ENCODE assay signal across 24 mouse cellular contexts in genomic region chr13:15366437-15366836, GRCm38 (mm10).
DNase-seq lines count a peak whose midpoint lies in the region; ATAC-seq and TF ChIP-seq lines count a peak whose summit lies in the region.
"Had no signal": no experiment of that assay in that cellular context is flagged by ENCODE, and none has a peak within 500 bp of the region (broad histone marks: within the 10 kb centered on the region; RNA-seq: fewer than 3 reads in every experiment).

No protein-coding gene starts in this region.

- WGBS in forebrain, embryonic 11.5 days, result 97% methylated on average over 2 of the region's 2 CpGs

- TF ChIP-seq POLR2A in CH12.LX (IDR thresholded peaks at IDR 0.05; ENCODE audit: low read depth, low read length), result no peak

- no peaks in the 10 kb centered on the region for H3K9me3 ChIP-seq in CH12.LX (replicated peaks; ENCODE audit: low read length)
- H3K9me3 ChIP-seq in forebrain, embryonic 11.5 days (ENCODE audit: control insufficient read depth, low read length), result no peaks in the 10 kb centered on the region
- H3K9me3 ChIP-seq: embryonic facial prominence, embryonic 13.5 days; embryonic facial prominence, embryonic 15.5 days; forebrain, embryonic 10.5 days; forebrain, embryonic 13.5 days; forebrain, embryonic 15.5 days had no signal

- H3K4me2 ChIP-seq in CH12.LX (ENCODE audit: insufficient read depth, low read depth, poor library complexity, severe bottlenecking), result no peak overlapping the region
- H3K4me2 ChIP-seq in forebrain, embryonic 11.5 days (ENCODE audit: low read depth, low read length, severe bottlenecking), result no peak overlapping the region
- H3K4me2 ChIP-seq: embryonic facial prominence, embryonic 13.5 days; embryonic facial prominence, embryonic 15.5 days; forebrain, embryonic 13.5 days; forebrain, embryonic 15.5 days had no signal

- DNase-seq in CH12.LX (ENCODE audit: extremely low read depth), result peak; percentile 9
- no peak for DNase-seq in cerebellum, postnatal 36 days
- DNase-seq in forebrain, embryonic 11.5 days (ENCODE audit: low spot score), result no peak
- DNase-seq: adrenal gland, adult 2 months; adrenal gland, postnatal 10 days; adrenal gland, postnatal 25 days; B cell, adult 2 months; cerebellum, adult 11 months; cerebellum, adult 18-20 months; cerebellum, adult 8-10 months; cerebellum, adult 9-11 months; cerebellum, postnatal 14 days; embryo, embryonic 11 days; forebrain, postnatal 0 days had no signal

- H3K4me3 ChIP-seq in CH12.LX (replicated peaks in 1 of 3; ENCODE audit: low read depth in 2 of 3, low read length in 2 of 3, poor library complexity in 1 of 3), result no peak overlapping the region
- no peak overlapping the region for H3K4me3 ChIP-seq in forebrain, embryonic 11.5 days (ENCODE audit: low read depth, low read length)
- H3K4me3 ChIP-seq: embryonic facial prominence, embryonic 13.5 days; embryonic facial prominence, embryonic 15.5 days; erythroblast, embryonic 14.5 days; forebrain, embryonic 10.5 days; forebrain, embryonic 13.5 days; forebrain, embryonic 15.5 days had no signal

- H3K79me2 ChIP-seq in CH12.LX (replicated peaks; ENCODE audit: control insufficient read depth, extremely low read depth, insufficient read depth, poor library complexity, severe bottlenecking), result no peaks in the 10 kb centered on the region

- H3K27me3 ChIP-seq in CH12.LX (replicated peaks), result no peaks in the 10 kb centered on the region
- H3K27me3 ChIP-seq in forebrain, embryonic 11.5 days (ENCODE audit: control insufficient read depth, insufficient read depth, low read length), result no peaks in the 10 kb centered on the region
- H3K27me3 ChIP-seq: embryonic facial prominence, embryonic 13.5 days; embryonic facial prominence, embryonic 15.5 days; forebrain, embryonic 13.5 days; forebrain, embryonic 15.5 days had no signal

- TF ChIP-seq CTCF in CH12.LX (conservative IDR thresholded peaks at IDR 0.05 in 1 of 2, IDR thresholded peaks at IDR 0.05 in 1 of 2; ENCODE audit: low read depth in 2 of 2, low read length in 2 of 2), result no peak

- H3K27ac ChIP-seq in CH12.LX (ENCODE audit: insufficient read depth, low read depth), result no peak overlapping the region
- H3K27ac ChIP-seq in forebrain, embryonic 11.5 days (ENCODE audit: low read depth, low read length), result no peak overlapping the region
- H3K27ac ChIP-seq: embryonic facial prominence, embryonic 13.5 days; embryonic facial prominence, embryonic 15.5 days; forebrain, embryonic 10.5 days; forebrain, embryonic 13.5 days; forebrain, embryonic 15.5 days had no signal

- TF ChIP-seq RAD21 in CH12.LX (IDR thresholded peaks at IDR 0.05; ENCODE audit: low read depth, low read length), result no peak

- no peak overlapping the region for H3K9ac ChIP-seq in CH12.LX (ENCODE audit: insufficient read depth, low read depth)
- H3K9ac ChIP-seq in forebrain, embryonic 11.5 days (ENCODE audit: low read length), result no peak overlapping the region
- H3K9ac ChIP-seq: embryonic facial prominence, embryonic 13.5 days; embryonic facial prominence, embryonic 15.5 days; forebrain, embryonic 13.5 days; forebrain, embryonic 15.5 days; forebrain, postnatal 0 days had no signal

- no peak for TF ChIP-seq EP300 in CH12.LX (IDR thresholded peaks at IDR 0.05; ENCODE audit: low read length)

- no peaks in the 10 kb centered on the region for H3K36me3 ChIP-seq in CH12.LX (replicated peaks in 1 of 2; ENCODE audit: control insufficient read depth in 1 of 2, insufficient read depth in 1 of 2, low read length in 1 of 2)
- H3K36me3 ChIP-seq in forebrain, embryonic 11.5 days (ENCODE audit: control insufficient read depth, insufficient read depth, low read length), result no peaks in the 10 kb centered on the region
- H3K36me3 ChIP-seq: embryonic facial prominence, embryonic 13.5 days; embryonic facial prominence, embryonic 15.5 days; forebrain, embryonic 10.5 days; forebrain, embryonic 15.5 days had no signal

- peaks cover 0 to 8% of the 10 kb centered on the region in 2 experiments; a peak in 1 of 4 replicates for H3K4me1 ChIP-seq in CH12.LX (ENCODE audit: control insufficient read depth in 1 of 2, insufficient read depth in 2 of 2)
- no peaks in the 10 kb centered on the region for H3K4me1 ChIP-seq in forebrain, embryonic 11.5 days (replicated peaks; ENCODE audit: control insufficient read depth, insufficient read depth, low read length)
- H3K4me1 ChIP-seq: embryonic facial prominence, embryonic 13.5 days; embryonic facial prominence, embryonic 15.5 days; forebrain, embryonic 10.5 days; forebrain, embryonic 13.5 days; forebrain, embryonic 15.5 days had no signal

- dilution Hi-C loops in CH12.LX (cut with MboI; ENCODE audit: extremely low pct_ligation_motif_present, extremely low pct_unique_long_range_greater_than_20kb, low sequenced_read_pairs), result no loop called here

- in situ Hi-C loops in CH12.LX (cut with MboI; ENCODE audit: low pct_ligation_motif_present, low pct_unique_long_range_greater_than_20kb, low sequenced_read_pairs), result no loop called here

- ATAC-seq in granulocyte monocyte progenitor cell, adult 5-6 weeks (replicated peaks; ENCODE audit: poor library complexity, severe bottlenecking), result peak; percentile 55
- ATAC-seq in megakaryocyte progenitor cell, adult 5-6 weeks (replicated peaks; ENCODE audit: poor library complexity), result peak; percentile 75
- no peak for ATAC-seq in forebrain, embryonic 11.5 days (replicated peaks; ENCODE audit: low FRiP score)
- ATAC-seq in megakaryocyte-erythroid progenitor cell, adult 5-6 weeks (replicated peaks; ENCODE audit: low FRiP score, low TSS enrichment, poor library complexity, severe bottlenecking), result no peak
- ATAC-seq: CD4-positive, CD25-positive, alpha-beta regulatory T cell, adult 4 months; forebrain, embryonic 13.5 days; forebrain, embryonic 15.5 days; forebrain, postnatal 0 days had no signal

TF ChIP-seq in CH12.LX, 34 proteins besides CTCF, POLR2A, EP300 and RAD21:
- TF ChIP-seq POLR2AphosphoS2 (IDR thresholded peaks at IDR 0.05; ENCODE audit: low read depth, low read length), result no peak
- no peak for TF ChIP-seq NRF1 (IDR thresholded peaks at IDR 0.05; ENCODE audit: low read depth, low read length)
- TF ChIP-seq ZNF384 (IDR thresholded peaks at IDR 0.05; ENCODE audit: low read depth, low read length), result no peak
- TF ChIP-seq JUND (conservative IDR thresholded peaks at IDR 0.05; ENCODE audit: low read depth, low read length), result no peak
- no peak for TF ChIP-seq MAZ (IDR thresholded peaks at IDR 0.05; ENCODE audit: low read depth, low read length)

Comparison
In these comparisons a context has a peak if more than half of its experiments do, and no peak if none do; other contexts are left out.
1. ATAC-seq: peak in granulocyte monocyte progenitor cell, adult 5-6 weeks (single experiment) and megakaryocyte progenitor cell, adult 5-6 weeks (single experiment); none in forebrain, embryonic 11.5 days (single experiment) and megakaryocyte-erythroid progenitor cell, adult 5-6 weeks (single experiment).